Mouse (Mus musculus) left cerebral cortex, adult 18-20 months (tissue): ENCODE data around the gene Lypd8. TPM values are rescaled to one million over a fixed set of nuclear protein-coding genes. Genes with fewer than 3 reads are reported as not detected.

Experiments
- DNase-seq, 2 experiments: peaks; one replicate each; pipeline ENCODE4 v3.0.0; 2021 to 2022; ENCODE audit warnings: low spot score in 2 of 2, mixed read lengths in 1 of 2
- total RNA-seq, 2 experiments: library from RNA; stranded (reverse); gene quantifications; 2 replicates each; pipeline ENCODE4 v1.2.3; 2021

Gene Lypd8
- total RNA-seq, 2 experiments from 2014 or later, result not detected

DNA sequence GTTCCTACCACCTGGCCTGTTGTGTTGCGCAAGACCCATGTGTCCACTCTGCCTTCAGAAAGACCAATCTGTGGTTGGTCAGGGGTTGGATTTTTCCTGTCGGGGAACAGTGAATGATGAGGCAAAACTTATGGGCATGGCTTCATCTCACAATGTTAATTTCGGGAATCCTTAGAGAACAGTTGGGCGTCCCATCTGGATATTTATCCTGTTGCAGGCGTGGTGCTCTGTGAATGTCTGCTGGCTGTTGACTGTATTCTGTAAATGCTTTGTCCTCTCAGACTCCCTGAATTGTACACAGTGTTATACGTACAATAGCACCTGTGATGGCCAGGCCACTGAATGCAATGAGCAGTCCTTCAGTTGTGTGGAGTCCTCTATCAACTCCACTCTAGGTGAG lies 3.6 kb downstream of the Lypd8 start:
- no peak for DNase-seq

DNA sequence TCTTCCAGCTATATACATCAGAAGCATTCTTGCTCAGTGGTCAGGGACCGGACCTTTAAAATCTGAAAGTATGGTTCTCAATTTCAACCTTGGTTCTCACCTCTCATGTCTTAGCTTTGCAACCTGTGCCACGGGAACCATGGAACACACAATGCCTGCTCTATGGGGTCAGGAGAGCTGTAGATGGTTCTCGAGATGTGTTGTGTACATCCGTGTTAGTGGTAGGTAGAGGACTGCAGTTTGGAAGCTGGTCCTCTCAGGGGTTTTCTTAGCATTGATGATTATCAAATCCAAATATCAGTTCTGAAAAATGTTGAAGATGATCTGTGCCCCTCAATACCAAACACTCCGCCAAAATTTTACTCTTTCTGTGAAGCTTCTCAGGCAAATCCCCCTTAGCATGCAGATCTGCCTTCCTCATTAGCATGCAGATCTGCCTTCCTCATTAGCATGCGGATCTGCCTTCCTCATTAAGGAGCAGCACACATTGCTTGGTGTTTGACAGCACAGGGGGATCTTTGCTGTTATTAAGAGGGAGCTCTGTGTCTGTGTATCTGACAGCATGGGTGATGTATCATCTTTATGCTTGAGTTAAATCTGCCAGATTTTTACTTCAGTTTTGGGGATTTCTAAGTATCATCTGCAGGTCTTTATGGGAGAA lies 21.3 kb downstream of the Lypd8 start:
- no peak for DNase-seq

DNA sequence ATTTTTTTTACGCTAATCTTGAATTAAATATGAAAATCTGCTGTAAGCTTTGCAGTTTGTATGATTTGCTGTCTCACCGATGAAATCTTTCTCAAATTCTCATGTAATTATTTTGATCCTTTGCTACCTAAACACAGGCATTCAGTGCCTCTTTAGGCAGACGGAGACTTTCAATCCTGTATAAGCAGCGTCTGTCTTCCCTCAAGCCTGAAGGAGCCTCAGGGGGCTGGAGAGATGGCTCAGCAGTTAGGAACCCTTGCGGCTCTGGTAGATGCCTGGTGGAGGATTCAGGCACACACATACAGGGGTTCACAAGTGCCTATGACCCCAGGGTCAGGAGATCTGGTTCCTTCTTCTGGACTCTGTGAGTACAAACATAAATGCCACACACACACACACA lies 21.8 kb downstream of the Lypd8 start:
- no peak for DNase-seq

DNA sequence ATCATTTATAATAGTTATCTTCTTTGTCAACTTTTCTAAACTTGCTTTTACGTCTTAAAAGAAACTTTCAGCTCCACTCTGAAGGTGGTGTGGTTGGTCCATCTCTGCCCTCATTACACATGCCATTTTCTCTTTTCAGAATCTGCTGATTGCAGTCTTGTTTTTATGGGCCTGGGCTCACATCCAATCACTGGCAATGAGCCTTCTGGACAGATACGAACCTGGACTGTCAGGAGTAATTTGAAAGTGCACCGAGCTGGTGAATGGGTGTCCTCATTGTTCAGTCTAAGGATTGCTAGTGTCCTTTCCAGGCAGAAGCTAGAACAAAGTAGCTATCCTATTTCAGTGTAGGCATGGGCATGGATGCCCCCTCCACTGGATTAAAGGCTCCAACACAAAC lies 29.2 kb downstream of the Lypd8 start:
- no peak for DNase-seq

DNA sequence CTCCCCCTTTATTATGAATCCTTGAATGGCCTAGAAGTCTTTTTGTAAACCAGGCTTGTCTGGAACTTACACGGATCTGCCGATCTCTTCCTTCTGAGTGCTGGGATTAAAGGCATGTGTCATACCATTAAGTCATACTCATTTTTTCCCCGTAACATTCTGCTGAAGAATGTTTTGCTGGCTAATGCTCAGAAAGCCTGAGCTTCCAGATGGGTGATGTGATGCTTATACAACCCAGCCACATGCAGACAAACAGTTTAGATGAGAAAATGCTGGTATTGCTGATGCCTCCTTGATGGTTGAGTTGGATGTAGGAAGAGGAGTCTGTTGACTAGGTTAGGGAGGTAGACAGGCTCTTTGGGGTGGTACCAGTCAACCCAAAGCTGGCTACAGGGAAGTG lies 39.5 kb downstream of the Lypd8 start:
- DNase-seq, result no peak

DNA sequence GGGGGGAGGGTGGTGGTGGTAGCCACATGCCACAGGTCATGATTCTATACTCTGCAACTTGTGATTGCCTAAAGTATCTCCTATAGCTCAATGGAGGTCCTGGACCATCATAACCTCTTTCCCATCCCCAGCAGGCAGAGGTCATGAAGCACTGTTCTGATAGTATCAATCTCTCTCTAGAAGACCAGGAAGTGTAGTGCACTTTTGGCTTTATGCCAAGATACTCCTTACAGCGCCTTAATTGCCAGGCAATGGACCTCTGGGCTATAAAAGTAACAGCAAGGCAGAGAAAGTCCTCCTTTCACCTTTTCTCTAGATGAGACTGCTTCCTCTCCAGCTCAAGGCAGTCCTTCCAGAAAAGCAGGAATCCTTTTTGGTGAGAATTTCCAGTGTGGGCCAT lies 42.0 kb downstream of the Lypd8 start, which contains the start of gene 1810065E05Rik:
Gene 1810065E05Rik (plus strand): TSS at position 297 of the 400 bp plus-strand sequence.
- DNase-seq, result no peak

DNA sequence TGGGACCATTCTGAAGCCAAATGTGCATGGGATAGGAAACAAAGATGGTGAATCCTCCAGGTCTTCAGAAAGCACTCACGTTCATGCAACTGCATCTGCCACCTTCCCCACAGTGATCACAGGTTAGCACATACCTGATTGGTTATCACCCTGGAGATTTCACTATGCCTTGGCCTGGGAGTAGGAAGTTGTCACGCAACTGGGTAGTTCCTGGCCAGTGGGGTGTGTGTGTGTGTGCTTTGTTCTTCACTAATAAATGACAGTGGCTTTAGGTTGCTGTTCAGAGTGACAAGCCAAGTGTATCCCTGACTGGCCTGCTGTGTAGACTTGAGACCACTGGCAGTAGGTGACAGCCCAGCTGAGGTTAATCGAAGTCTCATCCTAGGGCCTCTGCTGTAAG lies 53.4 kb downstream of the Lypd8 start, which contains the start of gene Gm12253:
Gene Gm12253 (plus strand): TSS at position 301 of the 400 bp plus-strand sequence.
- no peak for DNase-seq

DNA sequence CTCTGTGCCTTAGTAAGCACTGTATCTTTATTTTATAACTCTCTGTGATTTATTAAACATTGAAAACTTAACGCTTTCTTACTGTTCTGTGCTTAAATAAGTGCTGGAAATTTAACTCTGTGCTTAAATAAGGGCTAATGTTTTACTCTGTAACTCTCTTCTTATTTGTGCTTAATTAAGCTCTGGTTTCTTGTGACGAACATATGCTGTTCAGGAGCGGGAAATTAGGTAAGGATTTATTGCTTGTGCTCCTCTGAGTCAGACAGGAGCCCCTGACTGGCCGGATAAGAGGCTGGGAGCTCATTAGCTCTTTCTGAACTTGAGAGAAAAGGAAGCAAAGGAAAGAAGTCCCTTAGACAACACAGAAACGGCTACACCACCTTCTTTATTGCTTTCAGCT lies 59.0 kb downstream of the Lypd8 start:
- DNase-seq, result no peak

Other genes starting within 250 kb of the Lypd8 start
- 10 to 100 TPM; 18.9 to 19.0 TPM for gene Gemin5, start 210.5 kb upstream of the Lypd8 start, total RNA-seq
- gene Mrpl22, start 207.4 kb upstream of the Lypd8 start, total RNA-seq, result 10 to 100 TPM; 36.0 to 39.6 TPM
- gene Igtp, start 179.5 kb upstream of the Lypd8 start, total RNA-seq, result 1 to 10 TPM; 3.8 to 5.4 TPM
- gene Irgm2, start 179.4 kb upstream of the Lypd8 start, total RNA-seq, result 1 to 10 TPM; 2.4 to 3.6 TPM
- gene 4930438A08Rik, start 104.2 kb upstream of the Lypd8 start, total RNA-seq, result not detected
- gene Zfp692, start 72.0 kb upstream of the Lypd8 start, total RNA-seq, result 10 to 100 TPM; 25.4 to 28.9 TPM
- gene Zfp672, start 48.7 kb upstream of the Lypd8 start, total RNA-seq, result 10 to 100 TPM; 39.4 to 45.1 TPM
- 10 to 100 TPM; 50.1 to 53.7 TPM for gene Sh3bp5l, start 48.3 kb upstream of the Lypd8 start, total RNA-seq
- not detected for gene 1810065E05Rik, start 42.1 kb downstream of the Lypd8 start, total RNA-seq
- not detected for gene Gm12253, start 53.5 kb downstream of the Lypd8 start, total RNA-seq
- gene Lypd9, start 73.9 kb downstream of the Lypd8 start, total RNA-seq, result not detected
- gene Olfr30, start 83.2 kb downstream of the Lypd8 start, total RNA-seq, result not detected
- gene Olfr332, start 113.5 kb downstream of the Lypd8 start, total RNA-seq, result not detected
- not detected for gene Olfr331, start 123.5 kb downstream of the Lypd8 start, total RNA-seq
- not detected for gene Olfr330, start 155.8 kb downstream of the Lypd8 start, total RNA-seq
- not detected for gene Olfr329-ps, start 167.4 kb downstream of the Lypd8 start, total RNA-seq
- gene Olfr328, start 176.6 kb downstream of the Lypd8 start, total RNA-seq, result not detected
- gene Olfr224, start 191.5 kb downstream of the Lypd8 start, total RNA-seq, result not detected
- gene Olfr325, start 198.7 kb downstream of the Lypd8 start, total RNA-seq, result not detected
- not detected for gene Olfr324, start 216.1 kb downstream of the Lypd8 start, total RNA-seq
- not detected for gene 2210407C18Rik, start 237.0 kb downstream of the Lypd8 start, total RNA-seq